In genomic region chr9:88279728-88280127, GRCm38 (mm10) we compare ENCODE assay signal across 24 mouse cellular contexts. TPM values are rescaled to one million over a fixed set of nuclear protein-coding genes. Genes with fewer than 3 reads are reported as not detected.
A peak's percentile ranks its signal among the peaks of the same experiment; 100 is the strongest.
DNase-seq lines count a peak whose midpoint lies in the region; ATAC-seq and TF ChIP-seq lines count a peak whose summit lies in the region.
"Had no signal": no experiment of that assay in that cellular context is flagged by ENCODE, and none has a peak within 500 bp of the region (broad histone marks: within the 10 kb centered on the region; RNA-seq: fewer than 3 reads in every experiment).

No protein-coding gene starts in this region.

- 51% methylated on average over 2 of the region's 2 CpGs for WGBS in embryonic facial prominence, embryonic 11.5 days
- WGBS in embryonic facial prominence, embryonic 10.5 days = 59% methylated on average over 2 of the region's 2 CpGs
- WGBS in forebrain, postnatal 0 days = 79% methylated on average over 2 of the region's 2 CpGs
- WGBS in hindbrain, embryonic 12.5 days = 80% methylated on average over 2 of the region's 2 CpGs

- H3K4me3 ChIP-seq in embryonic facial prominence, embryonic 11.5 days (ENCODE audit: low read depth, low read length) = no peak overlapping the region
- H3K4me3 ChIP-seq in embryonic facial prominence, embryonic 10.5 days = no peak overlapping the region
- H3K4me3 ChIP-seq in forebrain, postnatal 0 days (ENCODE audit: low read depth, low read length) = no peak overlapping the region
- no peak overlapping the region for H3K4me3 ChIP-seq in hindbrain, embryonic 12.5 days
- H3K4me3 ChIP-seq: embryonic facial prominence, embryonic 13.5 days; heart, embryonic 12.5 days; heart, embryonic 15.5 days; hindbrain, embryonic 13.5 days; intestine, embryonic 15.5 days had no signal

- no peak overlapping the region for H3K9ac ChIP-seq in embryonic facial prominence, embryonic 11.5 days (replicated peaks; ENCODE audit: low read length)
- H3K9ac ChIP-seq in forebrain, postnatal 0 days = no peak overlapping the region
- no peak overlapping the region for H3K9ac ChIP-seq in hindbrain, embryonic 12.5 days
- H3K9ac ChIP-seq: embryonic facial prominence, embryonic 13.5 days; heart, embryonic 12.5 days; heart, embryonic 15.5 days; hindbrain, embryonic 13.5 days; intestine, embryonic 15.5 days had no signal

- TF ChIP-seq CTCF in forebrain, postnatal 0 days (IDR thresholded peaks at IDR 0.05; ENCODE audit: low read depth) = no peak

- H3K36me3 ChIP-seq in embryonic facial prominence, embryonic 11.5 days (replicated peaks; ENCODE audit: control insufficient read depth, insufficient read depth, low read depth, low read length) = no peaks in the 10 kb centered on the region
- H3K36me3 ChIP-seq in embryonic facial prominence, embryonic 10.5 days (replicated peaks) = no peaks in the 10 kb centered on the region
- H3K36me3 ChIP-seq in forebrain, postnatal 0 days (ENCODE audit: insufficient read depth) = no peaks in the 10 kb centered on the region
- no peaks in the 10 kb centered on the region for H3K36me3 ChIP-seq in hindbrain, embryonic 12.5 days
- H3K36me3 ChIP-seq: embryonic facial prominence, embryonic 13.5 days; heart, embryonic 12.5 days; heart, embryonic 15.5 days; hindbrain, embryonic 13.5 days; intestine, embryonic 15.5 days had no signal

- no peak overlapping the region for H3K27ac ChIP-seq in embryonic facial prominence, embryonic 11.5 days (replicated peaks; ENCODE audit: low read depth, low read length)
- no peak overlapping the region for H3K27ac ChIP-seq in embryonic facial prominence, embryonic 10.5 days (replicated peaks)
- H3K27ac ChIP-seq in forebrain, postnatal 0 days (ENCODE audit: low read depth, low read length) = no peak overlapping the region
- H3K27ac ChIP-seq in hindbrain, embryonic 12.5 days = no peak overlapping the region
- H3K27ac ChIP-seq: embryonic facial prominence, embryonic 13.5 days; heart, embryonic 15.5 days; hindbrain, embryonic 13.5 days; intestine, embryonic 15.5 days had no signal

- H3K27me3 ChIP-seq in embryonic facial prominence, embryonic 11.5 days (ENCODE audit: control insufficient read depth, insufficient read depth, low read length) = no peaks in the 10 kb centered on the region
- H3K27me3 ChIP-seq in embryonic facial prominence, embryonic 10.5 days (replicated peaks; ENCODE audit: low read depth, poor library complexity, severe bottlenecking) = no peaks in the 10 kb centered on the region
- no peaks in the 10 kb centered on the region for H3K27me3 ChIP-seq in forebrain, postnatal 0 days (ENCODE audit: insufficient read depth, low read length)
- H3K27me3 ChIP-seq in hindbrain, embryonic 12.5 days = no peaks in the 10 kb centered on the region
- H3K27me3 ChIP-seq: embryonic facial prominence, embryonic 13.5 days; heart, embryonic 12.5 days; heart, embryonic 15.5 days; hindbrain, embryonic 13.5 days; intestine, embryonic 15.5 days had no signal

- peak; percentile 22 for DNase-seq in embryonic facial prominence, embryonic 11.5 days (ENCODE audit: low spot score)
- no peak for DNase-seq in embryonic facial prominence, embryonic 10.5 days (ENCODE audit: low spot score)
- peak; percentile 25 for DNase-seq in lung, postnatal 25 days (ENCODE audit: low spot score)
- DNase-seq in lung, postnatal 14 days = no peak
- DNase-seq in Muller cell, postnatal 12 days (ENCODE audit: inconsistent ontology term) = peak; percentile 55
- no peak for DNase-seq in forebrain, postnatal 0 days
- DNase-seq: adrenal gland, postnatal 10 days; adrenal gland, postnatal 36 days; cerebellum, adult 2 months; cerebellum, adult 9-11 months; cerebellum, postnatal 25 days; embryo, embryonic 11 days; gastrocnemius, postnatal 25 days; heart, adult 18-20 months; kidney, adult 11 months had no signal

- no peak for ATAC-seq in embryonic facial prominence, embryonic 11.5 days (replicated peaks; ENCODE audit: insufficient number of reproducible peaks, low FRiP score, low TSS enrichment, low read depth)
- ATAC-seq in forebrain, postnatal 0 days = no peak
- ATAC-seq in hindbrain, embryonic 12.5 days (ENCODE audit: low FRiP score) = no peak
- ATAC-seq: CD4-positive, CD25-positive, alpha-beta regulatory T cell, adult 4 months; forebrain, embryonic 14.5 days; hindbrain, embryonic 16.5 days; intestine, embryonic 15.5 days had no signal

- H3K4me2 ChIP-seq in embryonic facial prominence, embryonic 11.5 days (ENCODE audit: low read depth, low read length) = no peak overlapping the region
- H3K4me2 ChIP-seq in forebrain, postnatal 0 days (ENCODE audit: low read depth) = no peak overlapping the region
- no peak overlapping the region for H3K4me2 ChIP-seq in hindbrain, embryonic 12.5 days (replicated peaks)
- H3K4me2 ChIP-seq: embryonic facial prominence, embryonic 13.5 days; heart, embryonic 12.5 days; heart, embryonic 15.5 days; hindbrain, embryonic 13.5 days; intestine, embryonic 15.5 days had no signal

- no peaks in the 10 kb centered on the region for H3K9me3 ChIP-seq in embryonic facial prominence, embryonic 11.5 days (replicated peaks; ENCODE audit: control insufficient read depth, low read length)
- H3K9me3 ChIP-seq in embryonic facial prominence, embryonic 10.5 days = no peaks in the 10 kb centered on the region
- H3K9me3 ChIP-seq in forebrain, postnatal 0 days (ENCODE audit: low read length) = no peaks in the 10 kb centered on the region
- no peaks in the 10 kb centered on the region for H3K9me3 ChIP-seq in hindbrain, embryonic 12.5 days (replicated peaks)
- H3K9me3 ChIP-seq: embryonic facial prominence, embryonic 13.5 days; heart, embryonic 12.5 days; heart, embryonic 15.5 days; hindbrain, embryonic 13.5 days; intestine, embryonic 15.5 days had no signal

- H3K4me1 ChIP-seq in embryonic facial prominence, embryonic 11.5 days (ENCODE audit: control insufficient read depth, insufficient read depth, low read length) = no peaks in the 10 kb centered on the region
- no peaks in the 10 kb centered on the region for H3K4me1 ChIP-seq in embryonic facial prominence, embryonic 10.5 days
- no peaks in the 10 kb centered on the region for H3K4me1 ChIP-seq in forebrain, postnatal 0 days (ENCODE audit: insufficient read depth)
- H3K4me1 ChIP-seq in hindbrain, embryonic 12.5 days = no peaks in the 10 kb centered on the region
- H3K4me1 ChIP-seq: embryonic facial prominence, embryonic 13.5 days; hindbrain, embryonic 13.5 days; intestine, embryonic 15.5 days had no signal

RNA-seq across cellular contexts. Expression of gene Nt5e, which starts 47.3 kb away (rescaled TPM):
- polyA plus RNA-seq in embryonic facial prominence, embryonic 11.5 days (2014; fragmentation: Nextera tagmentation; extraction: Ambion mirVana) = 2.0 and 2.7 TPM in 2 replicates
- 1.8 and 1.9 TPM in 2 replicates for polyA plus RNA-seq in embryonic facial prominence, embryonic 10.5 days (2016; fragmentation: Nextera tagmentation; extraction: Ambion mirVana)
- 3.8 and 5.3 TPM in 2 replicates for total RNA-seq in forebrain, postnatal 0 days (2014; rRNA removed)
- polyA plus RNA-seq in forebrain, postnatal 0 days (2015; fragmentation: Nextera tagmentation; extraction: Ambion mirVana) = 1.4 and 1.5 TPM in 2 replicates
- 1.5 and 1.6 TPM in 2 replicates for polyA plus RNA-seq in hindbrain, embryonic 12.5 days (2016; fragmentation: Nextera tagmentation; extraction: Ambion mirVana)

Comparison
In these comparisons a context has a peak if more than half of its experiments do, and no peak if none do; other contexts are left out.
1. DNase-seq: peak in embryonic facial prominence, embryonic 11.5 days (single experiment), lung, postnatal 25 days (single experiment) and Muller cell, postnatal 12 days (single experiment); none in embryonic facial prominence, embryonic 10.5 days (single experiment), lung, postnatal 14 days (single experiment) and forebrain, postnatal 0 days (single experiment).